Mouse (Mus musculus): ENCODE results near the gene Ifrd1. TPM values are rescaled to one million over a fixed set of nuclear protein-coding genes. Genes with fewer than 3 reads are reported as not detected.
A peak's percentile ranks its signal among the peaks of the same experiment; 100 is the strongest.

Gene Ifrd1
- polyA plus RNA-seq, 1 experiment: 131 TPM

- H3K36me3 ChIP-seq (ENCODE audit: control insufficient read depth, insufficient read depth, low read length): peaks cover 33% of the 10 kb centered on the region
- TF ChIP-seq CTCF (IDR thresholded peaks at IDR 0.05; ENCODE audit: extremely low read depth, insufficient read length, insufficient replicate concordance, low read depth, low read length): peak; percentile 83; the same call in 1 of the 2 replicates
- no peak; the same call in 1 of the 2 replicates for TF ChIP-seq POLR2A (IDR thresholded peaks at IDR 0.05; ENCODE audit: low read depth, low read length)
- 0 out of 2 replicates have a peak, but pooled peaks cover 2% of the 10 kb centered on the region for H3K4me1 ChIP-seq (ENCODE audit: control insufficient read depth, insufficient read depth, insufficient read length, low read length)
- H3K27ac ChIP-seq (ENCODE audit: insufficient read depth, low read depth, low read length): no peak overlapping the region
- H3K27me3 ChIP-seq (ENCODE audit: control insufficient read depth, insufficient read depth, low read length): no peaks in the 10 kb centered on the region
- WGBS: 32% methylated on average over 7 of the region's 7 CpGs
- no peak overlapping the region for H3K4me3 ChIP-seq (ENCODE audit: low read depth, low read length)
Measured at GRCm38 (mm10) chr12:40199795-40200402, 48.4 kb downstream of the Ifrd1 start.

GRCm38 (mm10) chr12:40199302-40199701, 49.0 kb downstream of the Ifrd1 start, which contains the start of gene Lsmem1:
TSS of gene Lsmem1 (minus strand) at chr12:40199490.
- Histone ChIP-seq H3K27me3 (ENCODE audit: control insufficient read depth, insufficient read depth, low read length) (no peaks in the 10 kb centered on the region), H3K36me3 (ENCODE audit: control insufficient read depth, insufficient read depth, low read length) (peaks cover 28% of the 10 kb centered on the region), H3K4me1 (ENCODE audit: control insufficient read depth, insufficient read depth, insufficient read length, low read length) (0 out of 2 replicates have a peak, but pooled peaks cover 2% of the 10 kb centered on the region), H3K27ac (ENCODE audit: insufficient read depth, low read depth, low read length) (no peak within 1 kb of the TSS), H3K4me3 (ENCODE audit: low read depth, low read length) (peak within 1 kb of the TSS; percentile 5; the same call in 1 of the 2 replicates)
- TF ChIP-seq POLR2A (IDR thresholded peaks at IDR 0.05; ENCODE audit: low read depth, low read length): no peak
- WGBS: 83% methylated on average over 8 of the region's 8 CpGs

- Histone ChIP-seq H3K27ac (ENCODE audit: insufficient read depth, low read depth, low read length) (no peak overlapping the region), H3K36me3 (ENCODE audit: control insufficient read depth, insufficient read depth, low read length) (peaks cover 19% of the 10 kb centered on the region), H3K4me3 (ENCODE audit: low read depth, low read length) (peak overlapping the region; percentile 5; the same call in 1 of the 2 replicates), H3K27me3 (ENCODE audit: control insufficient read depth, insufficient read depth, low read length) (no peaks in the 10 kb centered on the region), H3K4me1 (ENCODE audit: control insufficient read depth, insufficient read depth, insufficient read length, low read length) (0 out of 2 replicates have a peak, but pooled peaks cover 2% of the 10 kb centered on the region)
- TF ChIP-seq CTCF (IDR thresholded peaks at IDR 0.05; ENCODE audit: extremely low read depth, insufficient read length, insufficient replicate concordance, low read depth, low read length): no peak
- TF ChIP-seq POLR2A (IDR thresholded peaks at IDR 0.05; ENCODE audit: low read depth, low read length): no peak
- WGBS: 36% methylated on average over 9 of the region's 9 CpGs
Measured at GRCm38 (mm10) chr12:40198427-40198826, 49.9 kb downstream of the Ifrd1 start.

- Histone ChIP-seq H3K27ac (ENCODE audit: insufficient read depth, low read depth, low read length) (no peak overlapping the region), H3K4me1 (ENCODE audit: control insufficient read depth, insufficient read depth, insufficient read length, low read length) (0 out of 2 replicates have a peak, but pooled peaks cover 2% of the 10 kb centered on the region), H3K4me3 (ENCODE audit: low read depth, low read length) (no peak overlapping the region), H3K36me3 (ENCODE audit: control insufficient read depth, insufficient read depth, low read length) (peaks cover 19% of the 10 kb centered on the region), H3K27me3 (ENCODE audit: control insufficient read depth, insufficient read depth, low read length) (no peaks in the 10 kb centered on the region)
- TF ChIP-seq POLR2A (IDR thresholded peaks at IDR 0.05; ENCODE audit: low read depth, low read length): no peak
- 45% methylated on average over 5 of the region's 5 CpGs for WGBS
Measured at GRCm38 (mm10) chr12:40198019-40198418, 50.3 kb downstream of the Ifrd1 start.

GRCm38 (mm10) chr12:40197511-40197910, 50.8 kb downstream of the Ifrd1 start:
- 0 out of 2 replicates have a peak, but pooled peaks cover 2% of the 10 kb centered on the region for H3K4me1 ChIP-seq (ENCODE audit: control insufficient read depth, insufficient read depth, insufficient read length, low read length)
- no peak overlapping the region for H3K27ac ChIP-seq (ENCODE audit: insufficient read depth, low read depth, low read length)
- TF ChIP-seq POLR2A (IDR thresholded peaks at IDR 0.05; ENCODE audit: low read depth, low read length) (no peak), CTCF (IDR thresholded peaks at IDR 0.05; ENCODE audit: extremely low read depth, insufficient read length, insufficient replicate concordance, low read depth, low read length) (no peak)
- no peaks in the 10 kb centered on the region for H3K27me3 ChIP-seq (ENCODE audit: control insufficient read depth, insufficient read depth, low read length)
- H3K36me3 ChIP-seq (ENCODE audit: control insufficient read depth, insufficient read depth, low read length): peaks cover 14% of the 10 kb centered on the region
- no peak overlapping the region for H3K4me3 ChIP-seq (ENCODE audit: low read depth, low read length)

- no peak overlapping the region for H3K4me3 ChIP-seq (ENCODE audit: low read depth, low read length)
- H3K4me1 ChIP-seq (ENCODE audit: control insufficient read depth, insufficient read depth, insufficient read length, low read length): no peaks in the 10 kb centered on the region
- 87% methylated on average over 3 of the region's 3 CpGs for WGBS
- H3K36me3 ChIP-seq (ENCODE audit: control insufficient read depth, insufficient read depth, low read length): no peaks in the 10 kb centered on the region
- TF ChIP-seq POLR2A (IDR thresholded peaks at IDR 0.05; ENCODE audit: low read depth, low read length): no peak
- no peak for TF ChIP-seq CTCF (IDR thresholded peaks at IDR 0.05; ENCODE audit: extremely low read depth, insufficient read length, insufficient replicate concordance, low read depth, low read length)
- H3K27ac ChIP-seq (ENCODE audit: insufficient read depth, low read depth, low read length): no peak overlapping the region
- no peaks in the 10 kb centered on the region for H3K27me3 ChIP-seq (ENCODE audit: control insufficient read depth, insufficient read depth, low read length)
Measured at GRCm38 (mm10) chr12:40185474-40185873, 62.8 kb downstream of the Ifrd1 start.

DNA sequence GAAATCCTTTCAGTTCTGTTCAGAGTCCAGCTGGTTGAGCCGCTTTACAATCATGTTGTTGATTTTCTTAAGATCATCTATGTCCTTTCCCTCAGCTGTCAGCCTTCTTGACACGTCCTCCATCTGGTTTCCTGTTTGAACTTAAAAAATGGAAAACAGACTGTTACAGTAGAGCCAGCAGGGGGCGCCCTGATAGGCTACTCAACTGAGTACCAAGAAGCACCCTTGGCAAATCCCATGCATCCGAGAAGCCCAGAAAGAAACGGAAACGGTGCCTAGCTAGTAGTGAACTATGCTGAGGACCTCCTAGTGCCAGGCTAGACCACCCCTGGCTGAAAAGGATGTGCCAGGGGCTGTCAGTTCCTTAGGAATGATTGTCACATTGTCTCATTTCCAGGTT, 71.2 kb downstream of the Ifrd1 start:
- no peaks in the 10 kb centered on the region for H3K4me1 ChIP-seq (ENCODE audit: control insufficient read depth, insufficient read depth, insufficient read length, low read length)
- no peaks in the 10 kb centered on the region for H3K36me3 ChIP-seq (ENCODE audit: control insufficient read depth, insufficient read depth, low read length)
- peak; percentile 65; the same call in 1 of the 2 replicates for TF ChIP-seq CTCF (IDR thresholded peaks at IDR 0.05; ENCODE audit: extremely low read depth, insufficient read length, insufficient replicate concordance, low read depth, low read length)
- no peak for TF ChIP-seq POLR2A (IDR thresholded peaks at IDR 0.05; ENCODE audit: low read depth, low read length)
- no peak overlapping the region for H3K4me3 ChIP-seq (ENCODE audit: low read depth, low read length)
- H3K27ac ChIP-seq (ENCODE audit: insufficient read depth, low read depth, low read length): no peak overlapping the region
- 41% methylated on average over 6 of the region's 6 CpGs for WGBS
- no peaks in the 10 kb centered on the region for H3K27me3 ChIP-seq (ENCODE audit: control insufficient read depth, insufficient read depth, low read length)
